Mouse (Mus musculus) layer of hippocampus, adult 8-10 months (tissue): ENCODE data around the gene Coro6. TPM values are rescaled to one million over a fixed set of nuclear protein-coding genes. Genes with fewer than 3 reads are reported as not detected.
A peak's percentile ranks its signal among the peaks of the same experiment; 100 is the strongest.

Experiments
- DNase-seq, 2 experiments: peaks; one replicate each; pipeline ENCODE4 v3.0.0; 2022; ENCODE audit warnings: low spot score in 2 of 2
- total RNA-seq, 4 experiments: library from RNA; stranded (reverse); gene quantifications; 2 replicates each; pipeline ENCODE4 v1.2.4; 2022

The Coro6 gene
- total RNA-seq, 4 experiments from 2014 or later: 24.5 to 34.0 (median 28.6) TPM

DNA sequence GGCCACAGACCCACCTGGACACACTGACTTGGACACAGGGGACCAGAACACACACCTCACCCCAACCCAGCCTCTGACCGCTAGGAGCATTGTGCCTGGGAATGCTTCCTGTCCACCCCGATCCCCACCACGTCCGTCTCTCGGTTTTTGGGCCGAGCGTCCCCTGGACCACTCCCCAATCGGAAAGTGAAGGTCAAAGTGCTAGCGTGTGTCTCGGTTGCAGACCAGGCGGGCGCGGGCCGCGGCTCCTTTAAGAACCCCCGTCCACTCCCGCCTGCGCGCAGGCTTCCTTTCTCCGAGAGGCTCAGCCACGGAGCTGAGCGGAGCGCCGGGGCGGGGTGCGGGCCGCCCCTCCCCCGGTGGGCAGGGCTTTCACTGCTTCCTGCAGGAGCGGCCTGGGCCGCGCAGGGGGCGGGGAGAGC, 30.7 kb downstream of the Coro6 start:
- DNase-seq: peak; percentile 80 to 89

DNA sequence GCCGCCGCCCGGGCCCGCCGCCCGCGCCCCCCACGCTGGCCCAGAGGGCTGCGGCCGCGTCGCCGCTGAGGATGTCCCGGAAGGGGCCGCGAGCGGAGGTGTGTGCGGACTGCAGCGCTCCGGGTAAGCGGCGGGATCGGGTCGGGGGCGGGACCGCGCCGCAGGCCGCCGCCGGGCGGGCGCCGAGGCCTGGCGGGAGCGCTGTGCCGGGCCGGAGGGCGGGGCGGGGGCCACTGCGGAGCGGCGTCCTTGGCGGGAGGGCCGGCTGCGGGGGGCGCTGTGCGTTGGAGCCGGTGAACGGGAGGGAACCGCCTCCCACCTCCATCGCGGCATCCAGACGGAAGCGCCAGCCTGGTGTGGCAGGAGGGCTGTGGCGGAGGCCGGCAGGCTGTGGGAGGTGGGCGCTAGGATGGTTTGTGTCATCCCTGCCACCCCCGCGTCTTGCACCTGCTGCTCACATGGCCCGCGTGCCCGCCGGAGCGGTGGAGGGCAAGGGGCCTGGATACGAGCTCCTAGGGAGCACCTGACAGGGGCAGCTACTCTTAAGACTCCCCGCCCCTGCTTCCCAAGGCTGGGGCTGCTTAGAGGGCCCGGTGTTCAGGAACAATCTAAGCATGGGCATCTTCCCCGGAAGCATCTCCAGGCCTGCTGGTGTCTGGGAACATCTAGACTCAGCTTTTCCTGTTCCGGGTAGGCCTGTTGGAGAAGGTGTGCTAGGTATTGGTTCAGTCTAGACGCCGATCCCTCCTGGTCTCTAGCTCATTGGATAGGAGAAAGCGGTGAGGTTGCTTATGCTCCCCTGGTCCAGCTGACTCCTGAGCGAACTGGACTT, 31.5 kb downstream of the Coro6 start, which contains the start of gene Git1:
Gene Git1, plus strand, starts transcription at position 51 of the 832 bp plus-strand sequence.
- no peak for DNase-seq

DNA sequence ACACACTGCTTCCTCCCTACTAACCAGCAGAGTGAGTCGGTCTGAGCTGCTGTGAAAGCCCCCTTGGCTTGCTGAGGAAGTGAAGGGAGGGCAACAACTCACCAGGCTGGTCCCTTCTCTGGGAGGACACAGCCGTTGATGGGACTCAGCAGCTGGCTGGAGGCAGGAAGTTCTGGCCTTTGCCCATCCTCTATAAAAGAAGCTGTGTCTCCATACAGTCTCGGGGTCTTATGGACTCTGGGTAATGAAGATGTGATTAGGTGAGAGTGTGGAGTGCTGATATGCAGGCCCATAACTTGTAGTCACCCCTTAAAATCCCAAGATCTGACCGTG, 32.1 kb downstream of the Coro6 start:
- no peak for DNase-seq

DNA sequence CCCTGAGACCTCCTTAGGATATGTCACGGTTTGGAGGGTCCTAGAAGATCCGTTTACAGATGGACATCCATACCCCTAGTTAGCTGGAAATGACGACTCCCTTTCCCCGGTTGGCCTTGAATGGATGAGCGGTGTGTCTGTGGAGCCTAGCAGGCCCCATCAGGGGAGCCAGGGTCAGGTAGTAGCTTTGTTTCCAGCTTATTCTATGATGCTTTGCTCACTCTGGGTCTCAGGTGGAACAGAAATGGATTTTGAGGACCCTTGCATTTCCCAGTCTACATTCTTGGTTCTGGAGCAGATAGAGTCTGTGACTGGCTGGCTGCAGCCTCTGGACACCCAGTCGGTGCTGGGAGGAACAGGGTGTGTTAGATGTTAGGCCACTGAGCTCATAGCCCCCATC, 32.6 kb downstream of the Coro6 start:
- no peak for DNase-seq

DNA sequence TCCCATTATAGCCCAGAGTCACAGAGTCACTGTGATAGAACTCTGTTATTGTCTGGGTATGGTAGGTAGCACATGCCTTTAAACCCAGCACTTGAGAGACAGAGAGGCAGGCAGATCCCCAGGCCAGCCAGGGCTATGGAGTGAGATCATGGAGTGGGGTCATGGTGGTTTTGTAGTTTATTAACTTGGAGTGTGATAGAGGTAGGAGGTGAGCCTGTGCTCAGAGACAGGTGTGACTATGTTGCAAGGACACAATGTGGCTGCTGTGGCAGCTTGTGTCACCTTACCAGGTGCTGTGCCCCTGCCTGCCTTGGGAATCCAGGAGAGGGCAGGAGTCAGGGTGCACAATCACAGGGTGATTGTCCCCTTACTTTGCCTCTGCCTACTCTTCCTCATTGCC, 33.3 kb downstream of the Coro6 start:
- DNase-seq: no peak

DNA sequence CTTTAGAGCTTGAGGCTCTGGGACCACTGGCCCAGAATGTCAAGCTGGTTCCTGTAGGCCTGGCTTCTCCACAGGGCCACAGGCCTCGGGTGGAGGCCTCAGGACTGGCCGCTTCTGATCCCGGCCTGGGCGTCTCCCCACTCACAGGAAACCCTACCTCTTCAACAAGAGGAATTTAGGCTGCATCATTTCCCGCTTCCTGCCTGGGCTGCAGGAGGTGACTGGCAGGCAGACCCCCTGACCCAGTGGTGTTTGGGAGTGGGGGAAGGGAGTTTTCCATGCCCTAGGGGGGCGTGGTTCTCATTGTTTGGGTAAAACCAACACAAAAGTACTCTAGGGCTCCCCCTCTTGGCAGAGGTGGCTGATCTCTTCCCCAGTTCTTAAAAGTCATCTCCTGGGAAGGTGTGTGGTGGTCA, 35.1 kb downstream of the Coro6 start:
- DNase-seq: no peak

DNA sequence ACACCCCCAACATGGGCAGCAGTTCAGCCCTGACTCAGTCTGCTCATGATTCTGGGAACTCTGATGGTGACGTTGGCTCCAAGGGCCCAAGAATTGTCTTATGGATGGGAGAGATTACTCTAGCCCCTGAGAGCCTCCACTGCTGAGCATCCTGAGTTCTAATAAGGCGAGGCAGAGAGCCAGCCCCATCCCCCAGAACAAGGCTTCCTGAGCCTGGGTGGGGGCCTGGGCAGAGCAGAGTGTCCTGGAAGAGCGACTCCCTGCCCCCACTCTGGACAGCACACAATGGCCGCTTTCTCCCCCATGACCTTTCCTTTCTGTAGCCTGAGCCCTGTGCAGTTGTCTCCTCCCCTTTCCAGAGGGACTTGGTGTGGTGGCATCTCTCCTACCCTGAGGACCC, 35.6 kb downstream of the Coro6 start:
- no peak for DNase-seq

DNA sequence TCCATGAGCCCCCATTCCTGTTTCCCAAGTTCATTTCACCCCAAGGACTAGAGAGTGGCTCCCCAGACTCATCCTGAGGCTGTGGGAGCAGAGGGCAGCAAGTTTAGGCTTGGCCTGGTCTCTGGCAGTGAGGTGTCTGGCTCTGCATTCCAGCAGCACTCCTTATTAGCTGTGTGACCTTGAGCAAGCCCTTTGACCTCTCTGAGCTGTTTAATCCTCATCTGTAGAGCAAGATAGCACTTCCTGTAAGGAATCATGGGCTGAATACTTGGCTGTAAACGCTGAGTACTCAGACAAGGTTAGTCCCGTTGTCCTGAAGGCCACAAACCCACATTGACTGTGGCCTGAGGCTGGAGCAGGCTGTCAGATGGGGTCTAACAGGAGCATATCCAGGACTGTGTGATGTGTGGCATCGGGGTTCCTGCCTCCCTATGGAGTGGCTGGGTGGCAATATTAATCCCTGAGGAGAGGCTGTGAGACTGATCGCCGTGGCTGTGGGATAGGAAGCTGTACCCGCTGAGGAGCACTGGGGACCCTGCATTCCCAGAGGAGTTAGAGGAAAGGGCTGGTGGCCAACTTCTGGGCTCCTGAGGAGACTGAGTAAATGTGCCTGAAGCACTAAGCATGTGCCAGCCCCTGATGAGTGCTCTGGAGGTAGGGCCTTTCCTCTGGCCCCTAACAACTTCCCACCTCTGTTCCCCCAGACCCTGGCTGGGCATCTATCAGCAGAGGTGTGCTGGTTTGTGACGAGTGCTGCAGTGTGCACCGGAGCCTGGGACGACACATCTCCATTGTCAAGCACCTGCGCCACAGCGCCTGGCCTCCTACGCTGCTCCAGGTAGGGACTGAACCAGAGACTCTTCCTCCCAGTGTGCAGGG, 36.3 kb downstream of the Coro6 start:
- no peak for DNase-seq

DNA sequence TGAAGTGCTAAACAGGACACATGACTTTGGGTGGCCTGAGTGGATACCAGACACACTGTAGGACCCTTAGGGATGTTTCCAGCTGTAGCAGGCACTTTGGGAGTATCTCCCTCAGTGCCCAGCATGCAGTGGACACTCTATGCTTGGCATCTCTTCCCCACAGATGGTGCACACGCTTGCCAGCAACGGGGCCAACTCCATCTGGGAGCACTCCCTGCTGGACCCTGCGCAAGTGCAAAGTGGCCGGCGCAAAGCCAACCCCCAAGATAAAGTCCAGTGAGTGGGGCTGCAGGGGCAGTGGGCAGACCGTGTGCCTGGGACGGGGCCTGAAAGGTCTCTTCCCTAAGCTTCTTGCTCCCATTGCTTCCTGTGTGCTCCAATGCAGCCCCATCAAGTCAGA, 37.1 kb downstream of the Coro6 start:
- no peak for DNase-seq

DNA sequence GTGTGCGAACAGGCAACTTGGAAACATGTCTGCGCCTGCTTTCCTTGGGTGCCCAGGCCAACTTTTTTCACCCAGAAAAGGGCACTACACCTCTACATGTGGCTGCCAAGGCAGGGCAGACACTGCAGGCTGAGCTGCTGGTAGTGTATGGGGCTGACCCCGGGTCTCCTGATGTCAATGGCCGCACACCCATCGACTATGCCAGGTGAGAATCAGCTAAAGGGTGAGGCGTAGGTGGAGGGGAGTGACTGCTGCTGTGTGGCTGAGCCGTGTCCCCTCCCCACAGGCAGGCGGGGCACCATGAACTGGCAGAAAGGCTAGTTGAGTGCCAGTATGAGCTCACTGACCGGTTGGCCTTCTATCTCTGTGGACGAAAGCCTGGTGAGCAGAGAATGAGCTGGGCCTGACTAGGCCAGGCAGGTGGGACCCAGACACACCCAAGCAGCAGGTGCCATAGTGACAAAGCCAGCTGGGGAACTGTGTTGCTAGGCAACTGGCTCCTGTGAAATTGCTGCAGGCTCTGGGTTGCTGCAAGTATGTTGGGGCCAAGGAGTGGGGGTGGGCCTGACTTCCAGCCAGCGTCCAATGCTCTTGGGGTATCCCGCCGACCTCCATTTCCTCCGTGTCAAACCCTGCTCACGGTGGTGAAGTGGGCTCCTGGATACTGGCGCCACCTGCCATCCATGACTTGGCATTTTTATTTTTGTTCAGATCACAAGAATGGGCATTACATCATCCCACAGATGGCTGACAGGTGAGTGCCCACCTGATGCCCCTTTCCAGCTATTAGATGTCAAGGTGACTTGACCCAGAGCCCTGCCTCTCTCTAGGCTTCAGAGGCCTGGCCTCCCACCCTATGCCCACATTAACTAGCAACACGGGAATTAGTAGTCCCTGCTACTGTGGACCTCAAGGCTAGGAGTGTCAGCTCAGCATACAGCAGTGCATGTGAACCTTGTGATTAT, 38.4 kb downstream of the Coro6 start:
- no peak for DNase-seq

DNA sequence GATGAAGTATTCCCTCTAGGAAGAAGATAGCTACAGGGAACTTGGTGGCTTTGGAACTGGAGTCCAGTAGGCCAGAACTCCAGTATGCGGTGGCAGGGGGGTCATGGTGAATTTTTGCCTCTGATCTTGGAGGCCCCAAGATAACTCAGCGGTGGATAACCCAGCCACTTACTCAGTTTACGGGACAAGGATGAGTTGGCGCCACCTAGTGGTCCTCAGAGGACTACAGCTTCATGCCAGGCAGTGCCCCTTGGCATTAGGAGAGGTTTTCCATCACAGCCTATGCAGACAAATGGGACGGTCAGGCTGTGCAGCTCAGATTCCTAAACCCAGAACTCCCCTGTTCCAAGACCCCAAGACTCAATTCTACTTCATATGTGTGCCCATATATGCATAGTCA, 39.2 kb downstream of the Coro6 start:
- DNase-seq: peak in 1 of 2 experiments; percentile 87

DNA sequence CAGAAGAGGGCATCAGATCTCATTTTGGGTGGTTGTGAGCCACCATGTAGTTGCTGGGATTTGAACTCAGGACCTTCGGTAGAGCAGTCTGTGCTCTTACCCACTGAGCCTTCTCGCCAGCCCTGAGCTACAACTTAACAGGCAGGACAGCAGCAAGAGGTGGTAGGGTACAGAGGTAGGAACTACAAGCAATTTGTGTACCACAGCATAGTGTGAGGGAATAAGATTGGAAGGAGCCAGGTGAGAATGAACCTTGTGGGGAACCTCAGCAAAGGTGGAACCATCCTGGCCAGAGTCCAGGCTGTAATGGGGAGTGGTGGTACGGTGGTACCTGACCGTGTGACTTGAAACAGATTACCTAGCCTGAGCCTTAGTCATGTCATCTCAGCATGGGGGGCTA, 39.8 kb downstream of the Coro6 start:
- no peak for DNase-seq

DNA sequence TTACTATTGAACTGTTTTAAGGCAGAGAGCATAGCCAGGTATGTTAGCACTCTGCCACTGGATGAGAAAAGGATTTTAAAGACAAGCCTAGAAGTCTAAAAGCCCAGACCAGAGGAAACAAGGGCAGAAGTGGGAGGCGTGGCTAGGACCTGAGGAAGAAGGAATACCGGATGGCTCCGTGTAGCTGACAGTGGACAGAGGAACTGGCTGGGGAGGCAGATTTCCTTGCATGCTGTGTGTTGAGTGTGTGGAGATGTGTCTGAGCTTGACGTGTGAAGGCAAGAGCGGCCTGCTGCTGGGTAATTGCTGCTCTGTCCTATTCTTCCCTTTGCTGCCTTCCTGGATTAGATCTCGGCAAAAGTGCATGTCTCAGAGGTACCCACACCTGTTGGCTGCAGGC, 40.3 kb downstream of the Coro6 start:
- DNase-seq: no peak

DNA sequence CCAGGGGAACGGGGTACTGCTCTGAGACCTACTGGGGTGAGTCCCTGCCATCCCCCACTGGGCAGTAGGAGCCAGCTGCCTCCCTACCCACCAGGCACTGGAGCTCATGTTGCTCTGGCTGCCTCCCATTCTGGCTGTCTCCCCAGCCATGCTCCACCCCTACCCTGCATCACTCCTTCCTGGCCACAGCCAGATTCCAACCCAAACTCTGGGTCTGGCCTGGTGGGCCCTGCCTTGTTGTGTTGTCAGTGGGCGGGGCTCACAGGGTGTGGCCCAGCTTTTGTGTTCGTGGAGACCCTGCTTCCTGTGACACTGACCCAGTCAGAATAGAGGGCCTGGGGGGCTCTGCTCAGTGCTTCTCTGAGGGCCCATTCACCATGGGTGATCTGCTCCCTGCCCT, 41.3 kb downstream of the Coro6 start:
- DNase-seq: no peak

DNA sequence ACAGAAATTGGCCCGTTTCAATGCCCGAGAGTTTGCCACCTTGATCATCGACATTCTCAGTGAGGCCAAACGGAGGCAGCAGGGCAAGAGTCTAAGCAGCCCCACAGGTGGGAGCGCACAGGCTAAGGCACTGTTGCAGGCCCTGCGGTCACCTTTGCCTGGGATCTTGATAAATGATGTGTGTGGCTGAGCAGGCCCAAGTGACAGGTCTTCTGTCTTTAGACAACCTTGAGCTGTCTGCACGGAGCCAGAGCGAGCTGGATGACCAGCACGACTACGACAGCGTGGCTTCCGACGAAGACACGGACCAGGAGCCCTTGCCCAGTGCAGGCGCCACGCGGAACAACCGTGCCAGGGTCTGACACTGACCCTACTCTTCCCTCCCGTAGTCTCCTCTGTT, 42.2 kb downstream of the Coro6 start:
- DNase-seq: no peak

DNA sequence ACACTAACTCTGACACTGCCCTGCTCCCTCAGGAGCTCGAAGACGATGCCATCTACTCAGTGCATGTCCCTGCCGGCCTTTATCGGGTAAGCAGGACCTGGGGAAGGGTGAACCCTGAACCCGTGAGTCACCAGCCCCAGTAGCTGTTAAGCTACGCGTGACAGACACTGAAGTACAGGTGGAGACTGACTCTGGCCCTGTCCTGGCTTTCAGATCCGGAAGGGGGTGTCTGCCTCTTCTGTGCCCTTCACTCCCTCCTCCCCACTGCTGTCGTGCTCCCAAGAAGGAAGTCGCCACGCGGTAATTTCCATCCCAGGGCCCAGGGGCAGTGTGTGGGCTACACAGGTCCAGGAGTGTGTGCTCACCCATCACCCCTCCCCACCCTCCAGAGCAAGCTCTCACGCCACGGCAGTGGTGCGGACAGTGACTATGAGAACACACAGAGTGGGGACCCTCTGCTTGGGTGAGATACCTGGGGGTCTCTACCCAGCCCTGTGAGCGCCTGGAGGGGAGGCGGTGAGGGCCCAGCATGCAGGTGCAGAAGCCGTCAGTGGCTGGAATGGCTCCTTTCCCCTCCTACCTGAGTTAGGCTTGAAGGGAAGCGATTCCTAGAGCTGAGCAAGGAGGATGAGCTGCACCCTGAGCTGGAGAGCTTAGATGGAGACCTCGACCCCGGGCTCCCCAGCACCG, 43.2 kb downstream of the Coro6 start:
- DNase-seq: no peak

DNA sequence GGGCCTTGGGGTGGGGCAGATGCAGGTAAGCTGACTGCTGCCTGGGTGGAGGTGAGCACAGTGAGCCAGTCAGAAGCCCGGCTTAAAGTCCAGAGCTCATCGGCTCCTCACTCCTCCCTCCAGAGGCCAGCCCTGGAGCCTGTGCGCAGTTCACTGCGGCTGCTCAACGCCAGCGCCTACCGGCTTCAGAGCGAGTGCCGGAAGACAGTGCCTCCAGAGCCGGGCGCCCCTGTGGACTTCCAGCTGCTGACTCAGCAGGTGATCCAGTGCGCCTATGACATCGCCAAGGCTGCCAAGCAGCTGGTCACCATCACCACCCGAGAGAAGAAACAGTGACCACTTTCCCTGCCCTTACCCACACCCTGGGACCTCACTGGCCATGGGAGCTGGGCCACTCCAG, 44.1 kb downstream of the Coro6 start:
- DNase-seq: no peak

DNA sequence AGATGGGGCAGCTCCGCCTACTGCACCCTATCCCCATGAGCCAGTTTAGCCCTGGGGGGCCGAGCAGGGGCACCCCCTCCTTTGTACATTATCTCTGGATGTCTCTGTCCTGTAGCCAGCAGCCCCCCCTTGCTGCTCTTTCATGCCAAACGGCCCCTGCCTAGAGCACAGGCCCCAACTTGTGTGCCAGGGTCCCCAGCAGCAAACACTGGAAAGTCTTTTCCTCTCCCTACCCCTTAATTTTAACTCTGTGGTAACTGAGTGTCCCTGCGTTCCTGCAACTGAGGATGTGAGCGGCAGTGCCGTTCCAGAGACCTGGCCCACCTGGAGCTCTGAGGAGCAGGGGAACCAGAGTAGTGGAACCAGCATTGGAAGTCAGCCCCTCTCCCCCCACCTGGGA, 44.7 kb downstream of the Coro6 start:
- DNase-seq: no peak

DNA sequence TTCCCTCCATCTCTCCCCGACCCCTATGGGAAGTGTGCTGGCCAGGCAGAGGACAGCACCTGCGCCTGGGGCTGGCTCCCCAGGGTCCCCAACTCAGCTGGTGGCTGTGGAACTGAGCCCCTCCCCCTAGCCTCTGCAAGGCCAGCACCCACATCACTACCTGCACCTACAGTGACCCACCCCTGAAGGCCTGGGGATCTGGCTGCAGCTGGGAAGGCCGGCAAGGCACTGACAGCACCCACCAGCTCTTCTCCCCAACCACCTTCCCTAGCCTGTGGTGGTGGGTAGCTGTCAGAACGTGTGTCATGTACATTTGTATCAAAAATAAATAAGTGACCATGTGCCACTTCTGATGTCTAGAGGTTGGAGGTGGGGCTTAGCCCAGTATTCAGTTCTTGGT, 45.2 kb downstream of the Coro6 start:
- no peak for DNase-seq

DNA sequence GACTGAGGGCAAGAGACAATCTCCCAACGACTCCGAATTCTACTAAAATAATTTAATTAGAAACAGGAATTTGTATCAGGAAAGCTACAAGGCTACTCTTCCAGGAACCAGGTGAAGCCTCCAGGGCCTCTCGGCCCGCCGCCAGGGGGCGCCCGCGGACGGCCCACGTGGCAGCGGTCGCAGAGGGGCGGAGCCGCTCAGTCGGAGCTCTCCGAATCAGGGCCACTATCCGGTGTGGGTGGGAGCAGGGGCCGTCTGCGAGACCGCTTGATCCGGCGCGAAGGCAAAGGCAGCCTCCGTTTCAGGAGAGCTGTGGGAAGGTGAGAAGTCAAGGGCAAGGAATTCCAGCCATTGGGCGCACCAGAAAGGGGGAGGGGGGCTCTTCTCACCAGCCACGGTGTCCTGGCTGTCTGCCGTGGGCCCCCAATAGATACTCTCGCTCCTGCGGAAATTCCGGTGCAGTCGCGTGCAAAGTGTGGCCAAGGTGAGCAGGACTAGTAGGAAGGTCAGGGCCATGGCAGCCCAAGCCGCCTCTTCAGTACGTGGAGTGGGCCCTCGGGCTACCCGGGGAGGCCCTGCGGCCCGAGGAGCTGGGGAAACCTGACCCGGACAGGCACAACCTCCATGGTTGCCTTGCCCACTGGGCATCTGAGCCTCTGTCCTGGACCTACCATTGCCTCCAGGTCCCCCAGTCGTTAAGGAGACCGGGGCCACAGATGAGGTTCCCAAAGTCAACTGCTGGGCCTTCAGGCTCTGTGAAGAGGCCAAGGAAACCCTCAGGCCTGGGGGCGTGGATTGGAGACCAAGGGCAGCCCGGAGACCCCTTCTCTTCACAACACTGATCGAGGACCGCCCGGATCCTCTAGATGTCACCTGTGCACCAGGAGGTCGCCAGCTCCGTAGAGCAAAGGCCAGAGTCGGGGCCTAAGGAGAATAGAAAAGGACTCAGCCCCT, 46.1 kb downstream of the Coro6 start:
- DNase-seq: no peak
